Mouse (Mus musculus) regulatory T cell (primary cell): ENCODE data around the gene Leng1.

Experiments used
- in situ Hi-C: fragments of 300-600 bp; cut with MboI, MseI; formaldehyde crosslinking; loops from one replicate; pipeline ENCODE4 v1.15.1; 2025; ENCODE audit warnings: high pct_unique_total_duplicates

The Leng1 gene

GRCm38 (mm10) chr7:3692382-3692986 is 26.8 kb upstream of the Leng1 start, which contains the start of gene Tsen34:
Gene Tsen34 (plus strand): TSS chr7:3692863.
- in situ Hi-C loops: no loop called here

DNA sequence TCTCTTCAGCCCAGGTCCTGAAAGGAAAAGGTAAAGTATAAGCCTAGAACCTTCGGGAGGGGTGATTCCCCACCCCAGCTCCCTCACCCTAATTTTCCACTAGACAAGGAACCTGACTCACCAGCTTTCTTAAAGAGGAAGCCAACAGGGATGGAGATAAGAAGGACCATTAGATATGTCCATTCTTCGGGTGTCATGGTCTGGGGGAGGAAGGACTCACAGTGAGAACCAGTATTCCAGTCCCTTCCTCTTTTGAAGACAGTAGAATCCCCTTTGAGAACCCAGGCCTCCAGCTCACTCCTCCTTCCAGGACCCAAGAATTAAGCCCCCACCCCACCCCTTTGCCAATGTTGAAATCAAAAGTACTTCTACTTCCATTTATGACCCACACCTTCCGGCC is 26.3 kb upstream of the Leng1 start:
- in situ Hi-C loops: no loop called here

GRCm38 (mm10) chr7:3685400-3686187 is 20.0 kb upstream of the Leng1 start:
- in situ Hi-C loops: no loop called here

GRCm38 (mm10) chr7:3684698-3685097 is 19.1 kb upstream of the Leng1 start:
- in situ Hi-C loops: no loop called here

DNA sequence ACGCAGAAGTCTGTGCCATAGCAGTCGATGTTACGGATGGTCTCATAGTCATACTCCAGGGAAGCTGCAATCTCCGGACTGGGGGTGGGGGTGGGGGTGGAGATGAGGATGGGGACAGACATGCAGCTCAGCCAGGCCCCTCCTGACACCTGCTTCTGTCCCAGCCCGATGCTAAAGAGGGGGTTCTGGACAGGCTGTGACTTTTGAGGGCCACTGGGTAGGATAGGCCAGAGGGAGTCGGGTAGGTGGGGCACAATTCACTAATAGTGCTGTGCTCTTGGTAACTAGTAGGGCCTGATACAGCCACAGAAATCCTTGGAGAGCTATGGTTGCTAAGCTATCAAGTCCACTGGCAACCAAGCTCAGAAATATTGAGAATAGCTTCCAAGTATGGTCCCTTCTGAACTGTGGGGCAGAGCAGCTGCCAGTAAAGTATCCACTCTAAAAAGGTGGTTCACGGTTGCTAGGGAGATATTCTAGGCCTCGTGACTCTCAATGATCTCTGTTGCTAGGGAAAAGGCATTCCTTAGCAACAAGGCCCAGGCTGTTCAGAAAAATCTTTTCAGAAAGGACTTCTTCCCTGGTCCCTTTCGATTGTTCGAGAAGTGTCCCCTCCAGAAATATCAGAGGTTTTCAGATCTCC is 18.4 kb upstream of the Leng1 start:
- in situ Hi-C loops: no loop called here

DNA sequence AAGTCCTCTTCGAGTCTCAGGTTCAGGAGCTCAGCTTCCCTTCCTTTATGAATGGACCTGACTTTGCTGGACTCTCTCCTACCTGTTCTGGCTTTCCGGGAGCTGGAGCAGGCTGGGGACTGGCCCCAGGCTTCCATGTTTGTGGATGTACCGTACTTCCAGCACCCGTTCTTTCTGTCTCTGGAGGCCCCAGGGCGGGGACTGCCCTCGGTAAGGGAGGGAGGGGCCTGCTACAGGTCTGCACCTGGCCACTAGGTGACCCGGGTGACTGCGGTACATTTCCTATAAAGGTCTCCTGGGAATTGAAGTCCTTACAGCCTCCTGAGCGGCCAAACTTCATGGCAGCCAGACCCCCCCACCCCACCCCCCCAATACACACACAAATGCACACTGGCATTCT is 11.7 kb upstream of the Leng1 start, which contains the start of gene Tmc4:
Tmc4 (minus strand) TSS at position 212 of the 400 bp plus-strand sequence.
- in situ Hi-C loops: no loop called here

DNA sequence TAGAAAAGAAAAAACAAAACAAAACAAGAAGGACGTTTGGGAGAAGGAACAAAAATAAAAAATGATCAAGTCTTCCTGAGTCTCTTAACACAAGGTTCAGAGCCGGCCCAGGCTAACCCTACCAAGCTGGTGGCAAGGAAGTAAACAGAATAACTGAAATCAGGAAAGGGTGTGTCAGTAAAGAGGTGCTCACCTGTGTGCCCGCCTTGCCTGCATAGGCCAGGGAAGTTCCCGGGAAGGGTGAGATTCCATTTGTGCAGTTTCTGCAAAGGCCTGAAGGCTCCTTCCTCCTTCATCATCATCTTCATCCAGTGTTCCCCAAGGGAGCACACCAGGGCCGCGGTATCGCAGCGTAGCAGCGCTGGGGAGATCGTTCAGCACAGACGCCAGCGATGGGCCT is 10.7 kb upstream of the Leng1 start:
- in situ Hi-C loops: no loop called here

- in situ Hi-C loops: no loop called here
Measured at GRCm38 (mm10) chr7:3675228-3675548, 9.5 kb upstream of the Leng1 start.

DNA sequence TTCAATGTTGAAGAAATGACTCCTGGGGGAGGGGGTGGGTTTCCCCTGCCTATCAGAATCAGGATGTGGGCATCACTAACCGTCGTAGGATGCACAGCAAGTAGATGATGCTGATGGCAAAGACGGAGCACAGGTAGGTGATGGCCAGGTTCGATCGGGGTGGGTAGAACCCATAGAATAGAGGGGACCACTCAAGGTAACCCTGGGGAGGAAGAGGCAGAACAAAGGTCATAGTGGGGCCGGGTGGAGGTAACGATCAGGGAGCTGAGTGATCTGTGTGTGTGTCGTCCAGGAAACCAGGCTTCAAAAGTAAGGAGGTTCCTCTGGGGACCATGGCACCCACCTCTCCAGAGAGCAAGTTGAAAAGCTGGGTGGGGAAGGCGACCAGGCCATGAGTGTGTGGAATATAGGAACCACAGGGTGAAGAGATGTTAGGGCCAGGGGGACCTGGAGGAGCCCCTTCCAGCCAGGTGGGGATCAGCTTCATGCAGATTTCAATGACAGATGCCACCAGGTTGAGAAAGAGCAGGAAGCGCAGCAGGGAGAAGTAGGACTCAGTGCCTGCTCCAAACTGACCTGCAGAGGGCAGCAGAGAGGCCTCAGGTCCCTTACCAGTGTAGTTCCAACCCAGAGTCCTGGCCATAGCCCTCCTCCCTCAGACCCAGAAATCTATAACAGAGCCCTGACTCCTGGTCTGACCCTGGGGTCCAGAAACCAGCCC is 9.0 kb upstream of the Leng1 start:
- in situ Hi-C loops: no loop called here

GRCm38 (mm10) chr7:3666921-3667391 is 1.3 kb upstream of the Leng1 start:
- in situ Hi-C loops: no loop called here

DNA sequence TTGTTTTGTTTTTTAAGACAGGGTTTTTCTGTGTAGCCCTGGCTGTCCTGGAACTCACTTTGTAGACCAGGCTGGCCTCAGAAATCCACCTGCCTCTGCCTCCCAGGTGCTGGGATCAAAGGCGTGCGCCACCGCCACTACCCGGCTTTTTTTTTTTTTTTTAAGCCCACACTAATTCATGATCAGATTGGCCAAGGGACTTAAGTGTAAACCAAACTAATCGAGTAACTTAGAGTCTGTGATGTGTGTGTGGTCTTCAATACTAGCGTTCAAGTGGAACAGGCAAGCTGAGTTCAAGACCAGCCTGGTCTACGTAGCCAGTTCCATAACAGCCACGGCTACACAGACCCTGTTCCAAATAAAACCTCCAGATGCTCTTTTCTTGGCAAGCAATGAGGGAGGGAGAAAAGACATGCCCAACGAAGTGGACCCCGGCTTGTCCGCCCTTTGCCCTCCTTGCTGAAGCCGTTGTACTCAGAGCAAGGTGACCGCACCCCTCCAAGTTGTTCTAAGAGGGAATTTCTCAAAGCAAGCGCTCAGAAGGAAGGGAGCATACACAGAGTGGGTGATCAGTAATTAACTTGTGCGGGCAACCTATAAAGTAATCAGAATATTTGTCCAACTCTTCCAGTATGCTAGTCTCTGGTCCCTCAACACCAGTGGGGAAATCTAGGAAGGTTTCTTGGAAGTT is 971 bp downstream of the Leng1 start:
- in situ Hi-C loops: no loop called here

GRCm38 (mm10) chr7:3658578-3658977 is 7.1 kb downstream of the Leng1 start:
- in situ Hi-C loops: no loop called here

DNA sequence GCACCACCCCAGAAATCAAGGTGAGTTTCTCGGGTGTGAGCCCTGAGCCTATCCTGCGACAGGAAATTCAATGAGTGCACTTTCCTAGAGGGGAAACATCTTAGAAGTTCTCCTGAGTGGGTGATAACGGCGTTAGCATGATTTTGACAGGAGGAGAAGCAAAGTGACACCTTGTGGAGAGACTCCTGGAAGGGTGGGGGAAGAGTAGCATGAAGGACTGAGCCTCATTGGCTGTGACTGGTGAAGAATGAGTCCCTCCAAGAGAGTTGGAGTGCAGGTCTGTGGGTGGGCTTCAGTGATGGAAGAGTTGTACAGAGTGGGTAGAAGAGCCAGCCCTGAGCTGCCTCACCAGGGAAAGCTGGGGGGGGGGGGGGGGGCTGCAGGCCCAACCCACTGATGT is 8.7 kb downstream of the Leng1 start:
- in situ Hi-C loops: no loop called here

- in situ Hi-C loops: no loop called here
Measured at GRCm38 (mm10) chr7:3646641-3647040, 19.0 kb downstream of the Leng1 start.

DNA sequence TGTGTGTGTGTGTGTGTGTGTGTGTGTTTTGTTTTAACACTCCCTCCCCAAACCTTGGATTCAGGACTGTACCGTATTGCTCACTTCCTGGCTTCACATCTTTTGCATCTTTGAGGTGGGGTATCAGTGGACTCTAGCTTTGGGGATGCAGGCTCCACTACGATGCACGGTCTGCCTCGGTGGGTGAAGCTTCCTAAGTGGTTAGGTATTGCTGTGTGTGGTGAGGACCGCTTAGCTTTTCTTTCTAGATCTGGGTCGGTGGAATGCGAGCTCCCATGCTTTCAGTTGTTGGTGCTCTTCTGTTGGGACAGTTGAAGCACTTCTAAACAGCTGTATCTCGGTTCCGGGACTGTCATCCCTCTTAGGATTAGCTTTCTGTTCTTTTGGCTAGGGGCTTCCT is 19.5 kb downstream of the Leng1 start:
- in situ Hi-C loops: no loop called here

DNA sequence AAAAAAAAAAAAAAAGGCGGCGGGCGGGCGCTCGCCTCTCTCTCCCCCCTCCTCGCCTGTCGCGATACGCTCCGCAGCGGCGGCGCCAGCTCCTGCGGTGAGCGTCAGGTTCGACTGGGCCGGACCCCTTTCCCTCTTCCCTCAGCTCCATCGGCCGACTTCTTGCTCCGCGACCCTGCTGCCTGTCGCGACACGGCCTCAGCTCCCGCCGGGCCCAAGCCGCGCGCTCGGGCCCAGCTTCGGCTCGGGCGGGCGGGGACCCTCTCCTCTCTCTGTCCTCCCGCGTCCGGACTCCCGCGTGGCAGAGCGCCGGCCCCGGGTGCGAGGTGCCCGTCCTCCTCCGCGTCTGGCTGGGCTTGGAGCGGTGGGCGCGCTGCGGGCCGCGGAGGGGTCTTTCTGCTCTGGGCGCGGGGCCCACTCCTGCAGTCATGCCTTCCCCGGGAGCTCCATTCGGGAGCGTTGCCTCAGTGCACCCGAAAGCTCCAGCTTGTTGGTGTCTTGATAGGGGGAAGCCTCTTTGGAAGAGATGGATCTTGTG is 20.1 kb downstream of the Leng1 start:
- in situ Hi-C loops: no loop called here

DNA sequence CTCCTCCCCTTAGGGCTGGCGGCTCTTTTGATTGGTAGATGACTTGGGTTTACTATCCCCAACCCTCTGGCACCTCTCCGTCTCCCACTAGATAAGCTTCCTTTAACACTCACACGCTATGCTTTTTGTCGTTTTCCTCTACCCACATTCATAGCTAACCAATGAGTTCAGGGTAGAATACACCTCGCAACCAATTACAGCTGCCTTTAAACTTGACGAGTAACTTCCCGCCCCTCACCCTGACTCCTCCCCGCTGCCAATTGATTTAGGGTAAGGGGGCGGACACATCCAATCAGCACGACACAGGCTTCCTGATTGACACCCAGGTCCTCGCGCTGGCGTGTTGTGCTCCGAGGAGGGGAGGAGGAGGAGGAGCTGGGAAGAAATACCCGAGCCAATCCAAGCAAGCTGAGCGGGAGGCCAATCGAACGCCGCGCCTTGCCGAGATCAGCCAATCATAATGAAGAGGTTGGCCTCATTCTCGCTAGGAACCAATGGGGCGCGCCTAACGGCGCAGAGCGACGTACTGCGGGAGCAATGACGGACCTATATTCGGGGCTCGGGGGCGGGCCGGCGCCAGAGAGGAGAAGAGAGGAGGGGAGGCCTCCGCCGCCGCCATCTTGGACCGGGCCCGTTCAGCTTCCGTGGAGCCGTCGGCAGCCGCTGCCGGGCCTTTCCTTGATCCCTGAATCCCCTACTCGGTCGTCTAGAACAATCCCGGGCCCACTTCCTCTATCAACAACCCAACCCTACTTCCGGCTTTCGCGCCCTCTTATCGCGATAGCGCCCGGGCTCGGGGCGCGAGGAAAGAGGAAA is 20.8 kb downstream of the Leng1 start, which contains the start of gene Cnot3:
Cnot3 (plus strand) TSS at position 597 of the 816 bp plus-strand sequence.
- in situ Hi-C loops: no loop called here

DNA sequence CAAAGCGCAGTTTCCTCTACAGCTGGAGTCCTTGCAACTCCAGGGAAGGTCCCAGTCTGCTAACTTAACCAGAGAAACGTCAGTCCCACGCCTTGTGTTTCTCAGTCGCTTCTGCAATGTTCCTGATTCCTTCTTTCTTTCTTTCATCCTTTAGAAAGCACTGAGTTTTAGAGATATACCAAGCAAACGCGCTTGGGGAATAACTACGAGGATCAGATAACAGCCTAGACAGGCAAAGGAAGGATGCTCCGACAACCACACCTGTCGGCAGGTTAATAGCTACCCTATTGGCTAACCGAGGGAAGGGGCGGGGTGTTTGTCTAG is 21.3 kb downstream of the Leng1 start:
- in situ Hi-C loops: no loop called here

DNA sequence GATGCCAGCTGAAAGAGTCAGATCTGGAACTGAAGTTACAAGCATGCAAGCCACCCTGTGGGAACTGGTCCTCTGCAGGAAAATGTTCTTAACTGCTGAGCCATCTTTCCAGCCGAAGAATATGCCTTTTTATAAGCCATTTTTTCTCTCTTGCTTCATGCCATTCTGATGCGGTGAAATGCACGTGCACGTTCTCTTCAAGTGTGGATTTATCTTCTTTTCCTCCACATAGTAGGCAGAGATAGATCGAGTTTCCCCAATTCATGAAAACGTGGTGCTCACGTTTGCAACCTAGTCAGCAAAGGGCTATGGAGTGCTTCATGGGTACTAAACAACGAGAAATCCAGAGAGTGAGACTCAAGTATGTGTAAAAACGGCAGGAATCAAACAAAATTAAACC is 21.8 kb downstream of the Leng1 start:
- in situ Hi-C loops: no loop called here

DNA sequence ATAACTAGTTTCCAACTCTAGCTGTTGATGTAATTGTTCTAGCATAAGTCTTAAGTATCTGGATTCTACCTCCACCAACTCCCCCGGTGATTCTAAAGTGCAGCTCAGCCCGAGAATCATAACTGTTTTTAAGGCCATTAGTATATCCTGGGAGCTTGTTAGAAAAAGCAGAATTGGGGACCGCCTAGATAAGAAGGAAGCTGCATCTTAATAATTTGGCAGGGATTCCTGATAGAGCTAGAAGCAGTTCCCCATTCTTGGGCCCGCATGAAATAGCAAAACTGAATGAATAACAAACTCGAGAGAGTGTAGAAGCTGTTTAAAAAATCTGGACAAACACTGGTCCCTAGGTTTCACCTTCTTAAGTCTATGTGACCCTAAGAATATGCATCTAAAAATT is 22.2 kb downstream of the Leng1 start:
- in situ Hi-C loops: no loop called here

DNA sequence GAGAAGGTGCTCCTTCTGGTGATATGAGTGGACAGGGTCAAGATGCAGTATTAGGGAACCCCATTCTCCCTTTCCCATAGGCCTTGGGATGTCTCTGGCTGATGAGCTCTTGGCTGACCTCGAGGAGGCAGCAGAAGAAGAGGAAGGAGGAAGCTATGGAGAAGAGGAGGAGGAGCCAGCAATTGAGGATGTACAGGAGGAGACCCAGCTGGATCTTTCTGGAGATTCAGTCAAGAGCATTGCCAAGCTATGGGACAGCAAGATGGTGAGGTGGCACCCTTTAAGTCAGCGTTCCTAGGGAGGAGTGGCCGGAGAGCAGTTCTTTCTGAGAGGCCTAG is 35.2 kb downstream of the Leng1 start:
- in situ Hi-C loops: loop anchor here (5.0 kb wide), 1 partner anchor 72 kb away; the partner anchor contains the start of gene Rps9
